Mouse (Mus musculus) lung, adult 2 months (tissue): Measurements from ENCODE around the gene Tas2r110. TPM values are rescaled to one million over a fixed set of nuclear protein-coding genes. Genes with fewer than 3 reads are reported as not detected.

ENCODE experiments used
- DNase-seq: peaks from one replicate; pipeline ENCODE4 v3.0.0; 2022
- H3K4me1 ChIP-seq: fragments of 200-500 bp; 2 replicates; pipeline ENCODE4 v1.6.1; 2011; ENCODE audit warnings: low read length; ENCODE audit not compliant: control insufficient read depth, insufficient read depth
- H3K4me3 ChIP-seq: fragments of 200-500 bp; replicated peaks from 2 replicates; pipeline ENCODE3; 2011; ENCODE audit warnings: low read depth, mild to moderate bottlenecking, control low read depth, low read length; ENCODE audit errors: extremely low read depth
- CTCF ChIP-seq: fragments of 200-500 bp; IDR thresholded peaks from 2 replicates; pipeline ENCODE4 v1.5.1; 2011; ENCODE audit warnings: mild to moderate bottlenecking, low read length, control low read depth; ENCODE audit not compliant: insufficient read depth
- POLR2A ChIP-seq: fragments of 200-500 bp; IDR thresholded peaks from 2 replicates; pipeline ENCODE4 v1.6.1; 2011; ENCODE audit warnings: low read depth, mild to moderate bottlenecking, control low read depth, low read length, borderline replicate concordance; ENCODE audit errors: extremely low read depth
- WGBS: fragments of 180-500 bp; shearing (Covaris S2); methylation state at CpG from one replicate; pipeline ENCODE4 v1.1.7; 2018; 5-methylcytosine and 5-hydroxymethylcytosine counted together
- polyA plus RNA-seq: library from polyadenylated mRNA; depleted of rRNA; stranded (reverse); fragments of >200 nt; gene quantifications from 2 replicates; pipeline ENCODE4 v1.2.3, GENCODE M21; 2012; rRNA removed

Tas2r110 gene
- polyA plus RNA-seq, result not detected in 2 replicates

- no peak for TF ChIP-seq CTCF
- TF ChIP-seq POLR2A, result no peak
- Histone ChIP-seq H3K4me3 (no peak within 1 kb of the TSS), H3K4me1 (no peaks in the 10 kb centered on the region)
- DNase-seq, result no peak
Measured at GRCm38 (mm10) chr6:132867708-132868107, at the start of gene Tas2r110. TSS of gene Tas2r110 (plus strand) at chr6:132868008.

DNA sequence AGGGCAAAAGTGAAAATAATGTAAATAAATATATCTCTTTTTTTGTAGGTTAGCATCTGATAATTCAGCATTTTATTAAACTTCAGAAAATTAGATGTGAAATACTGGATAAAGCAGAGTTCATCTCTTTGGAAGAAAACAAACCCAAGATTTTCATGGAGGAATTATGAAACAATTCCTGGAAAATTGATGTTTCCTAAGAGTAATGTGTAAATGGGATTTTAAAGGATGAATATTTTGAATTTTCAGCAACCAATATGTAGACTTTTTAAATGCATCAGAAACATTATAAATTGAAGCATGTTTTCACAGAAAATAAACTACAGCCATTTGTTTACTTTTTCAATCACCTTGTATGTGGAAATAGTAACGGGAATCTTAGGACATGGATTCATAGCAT is 21.0 kb upstream of the Tas2r110 start, which contains the start of gene Tas2r123:
Gene Tas2r123 (plus strand): TSS at position 301 of the 400 bp plus-strand sequence.
- WGBS, result 66% methylated on average over 1 of the region's 1 CpGs
- Histone ChIP-seq H3K4me1 (no peaks in the 10 kb centered on the region), H3K4me3 (no peak within 1 kb of the TSS)
- no peak for DNase-seq
- TF ChIP-seq POLR2A (no peak), CTCF (no peak)

DNA sequence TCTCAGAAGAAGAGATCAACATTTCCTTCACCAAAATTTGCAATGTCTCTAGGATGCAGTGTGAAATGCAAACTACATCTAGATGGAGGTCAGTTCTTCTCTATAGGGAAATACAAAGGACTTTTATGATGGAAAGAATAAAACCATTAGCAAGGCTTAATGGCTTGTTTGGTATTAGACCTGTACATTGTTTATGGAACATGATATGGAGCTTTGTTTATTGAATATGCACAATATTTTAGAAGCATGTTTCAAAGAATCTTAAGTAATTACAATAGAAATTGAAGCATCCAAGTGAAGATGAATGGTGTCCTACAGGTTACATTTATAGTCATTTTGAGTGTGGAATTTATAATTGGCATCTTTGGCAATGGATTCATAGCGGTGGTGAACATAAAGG is 12.7 kb upstream of the Tas2r110 start, which contains the start of gene Tas2r116:
Gene Tas2r116 (plus strand): TSS at position 301 of the 400 bp plus-strand sequence.
- DNase-seq, result no peak
- Histone ChIP-seq H3K4me1 (no peaks in the 10 kb centered on the region), H3K4me3 (no peak within 1 kb of the TSS)
- 73% methylated on average over 1 of the region's 1 CpGs for WGBS
- TF ChIP-seq CTCF, result no peak
- no peak for TF ChIP-seq POLR2A

DNA sequence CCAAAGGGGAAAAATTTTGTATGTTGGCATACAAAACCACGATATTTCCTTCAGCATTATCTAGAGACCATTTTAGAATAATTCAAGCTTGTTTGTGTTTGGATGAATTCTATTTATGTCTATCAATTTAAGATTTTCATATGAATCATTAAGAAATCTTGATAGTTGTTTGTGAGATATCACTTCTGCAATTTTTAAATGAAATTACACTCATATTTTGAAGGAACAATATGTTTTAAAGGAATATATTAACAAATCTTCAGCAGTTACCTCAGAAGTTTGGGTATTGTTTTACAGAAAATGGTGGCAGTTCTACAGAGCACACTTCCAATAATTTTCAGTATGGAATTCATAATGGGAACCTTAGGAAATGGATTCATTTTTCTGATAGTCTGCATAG is 24.9 kb downstream of the Tas2r110 start, which contains the start of gene Tas2r113:
Gene Tas2r113 (plus strand): TSS at position 301 of the 400 bp plus-strand sequence.
- no peak for DNase-seq
- no peaks in the 10 kb centered on the region for H3K4me1 ChIP-seq
- 58% methylated on average over 1 of the region's 1 CpGs for WGBS
- no peak within 1 kb of the TSS for H3K4me3 ChIP-seq
- TF ChIP-seq CTCF (no peak), POLR2A (no peak)

- Histone ChIP-seq H3K4me1 (no peaks in the 10 kb centered on the region), H3K4me3 (no peak within 1 kb of the TSS)
- TF ChIP-seq CTCF (no peak), POLR2A (no peak)
- 64% methylated on average over 3 of the region's 3 CpGs for WGBS
- no peak for DNase-seq
Measured at GRCm38 (mm10) chr6:132909351-132909750, 41.5 kb downstream of the Tas2r110 start, which contains the start of gene Tas2r125. TSS of gene Tas2r125 (plus strand) at chr6:132909651.

Other genes with a start within 250 kb of the Tas2r110 start
- gene A630073D07Rik, start 216.5 kb upstream of the Tas2r110 start, polyA plus RNA-seq, result not detected in 2 replicates
- gene Tas2r120, start 211.1 kb upstream of the Tas2r110 start, polyA plus RNA-seq, result not detected in 2 replicates
- not detected in 2 replicates for gene Tas2r121, start 167.0 kb upstream of the Tas2r110 start, polyA plus RNA-seq
- gene Tas2r122, start 156.1 kb upstream of the Tas2r110 start, polyA plus RNA-seq, result not detected in 2 replicates
- gene Tas2r115, start 130.0 kb upstream of the Tas2r110 start, polyA plus RNA-seq, result not detected in 2 replicates
- gene Tas2r124, start 113.3 kb upstream of the Tas2r110 start, polyA plus RNA-seq, result not detected in 2 replicates
- gene Tas2r102, start 105.9 kb upstream of the Tas2r110 start, polyA plus RNA-seq, result not detected in 2 replicates
- gene Tas2r136, start 89.8 kb upstream of the Tas2r110 start, polyA plus RNA-seq, result not detected in 2 replicates
- not detected in 2 replicates for gene Tas2r117, start 65.2 kb upstream of the Tas2r110 start, polyA plus RNA-seq
- not detected in 2 replicates for gene Tas2r123, start 20.9 kb upstream of the Tas2r110 start, polyA plus RNA-seq
- not detected in 2 replicates for gene Tas2r116, start 12.6 kb upstream of the Tas2r110 start, polyA plus RNA-seq
- not detected in 2 replicates for gene Tas2r113, start 25.0 kb downstream of the Tas2r110 start, polyA plus RNA-seq
- gene Tas2r125, start 41.6 kb downstream of the Tas2r110 start, polyA plus RNA-seq, result not detected in 2 replicates
- gene Tas2r129, start 83.1 kb downstream of the Tas2r110 start, polyA plus RNA-seq, result not detected in 2 replicates
- gene Tas2r131, start 89.9 kb downstream of the Tas2r110 start, polyA plus RNA-seq, result not detected in 2 replicates
- not detected in 2 replicates for gene Tas2r109, start 113.0 kb downstream of the Tas2r110 start, polyA plus RNA-seq
- gene Tas2r103, start 169.1 kb downstream of the Tas2r110 start, polyA plus RNA-seq, result not detected in 2 replicates
- gene Tas2r140, start 187.8 kb downstream of the Tas2r110 start, polyA plus RNA-seq, result not detected in 2 replicates
- 83.0 and 140 TPM in 2 replicates for gene Smim10l1, start 236.9 kb downstream of the Tas2r110 start, polyA plus RNA-seq